Mouse (Mus musculus): ENCODE measurements at regions not wholly inside any gene's neighbourhood (a gene's known extent, or its start where the extent isn't known, plus 50 kb on each side); places are given as distances from the start of the nearest gene placed in this dataset.

DNA sequence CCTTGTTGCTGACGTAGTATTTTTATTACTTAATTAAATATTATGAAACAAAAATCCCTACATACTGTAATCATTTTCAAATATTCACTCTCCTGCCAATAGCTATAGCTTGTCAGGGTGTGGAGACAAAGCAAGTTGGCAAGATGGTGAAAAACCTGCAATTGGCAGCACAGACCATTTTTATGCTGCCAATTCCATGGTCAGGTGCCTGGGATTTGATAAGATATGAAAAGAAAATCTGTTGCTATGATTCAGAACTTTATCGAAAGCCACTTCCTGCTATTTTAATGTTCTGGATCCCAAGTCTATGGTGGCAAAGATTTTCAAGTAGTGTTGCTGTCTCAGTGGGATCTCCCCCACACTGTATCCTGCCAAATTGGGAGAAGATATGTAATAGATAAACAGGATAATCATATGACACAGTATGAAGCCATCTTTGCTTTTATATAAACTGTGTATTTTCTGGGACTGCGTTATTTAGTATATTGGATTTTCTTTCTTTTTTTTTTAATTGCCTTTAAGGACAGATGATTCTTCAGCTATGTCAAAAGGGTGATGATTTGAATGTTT is 165.3 kb upstream of the Lrrc3b start:
- H3K4me2 ChIP-seq (ENCODE audit: low read depth): no peak overlapping the region
- H3K27ac ChIP-seq: no peak overlapping the region
- no peak overlapping the region for H3K9ac ChIP-seq (replicated peaks)
- H3K27me3 ChIP-seq (ENCODE audit: control insufficient read depth, insufficient read depth, low read length): no peaks in the 10 kb centered on the region
- ATAC-seq (ENCODE audit: insufficient read depth): no peak
- H3K4me3 ChIP-seq (ENCODE audit: insufficient read depth in 1 of 2, low read depth in 2 of 2, low read length in 2 of 2): no peak overlapping the region
- WGBS (ENCODE audit: insufficient replicate concordance): 63% methylated on average over 3 of the region's 3 CpGs
- DNase-seq (ENCODE audit: low read depth in 3 of 3, low spot score in 3 of 3): no peak
- TF ChIP-seq EP300 (IDR thresholded peaks at IDR 0.05; ENCODE audit: low read depth) (no peak), CTCF (IDR thresholded peaks at IDR 0.05; ENCODE audit: low read depth) (no peak)
- no peaks in the 10 kb centered on the region for H3K36me3 ChIP-seq (replicated peaks; ENCODE audit: control insufficient read depth, insufficient read depth, low read depth)
- H3K9me3 ChIP-seq (ENCODE audit: control insufficient read depth, low read length): no peaks in the 10 kb centered on the region
- no peaks in the 10 kb centered on the region for H3K4me1 ChIP-seq (replicated peaks; ENCODE audit: control insufficient read depth in 2 of 2, insufficient read depth in 2 of 2, low read length in 1 of 2)

DNA sequence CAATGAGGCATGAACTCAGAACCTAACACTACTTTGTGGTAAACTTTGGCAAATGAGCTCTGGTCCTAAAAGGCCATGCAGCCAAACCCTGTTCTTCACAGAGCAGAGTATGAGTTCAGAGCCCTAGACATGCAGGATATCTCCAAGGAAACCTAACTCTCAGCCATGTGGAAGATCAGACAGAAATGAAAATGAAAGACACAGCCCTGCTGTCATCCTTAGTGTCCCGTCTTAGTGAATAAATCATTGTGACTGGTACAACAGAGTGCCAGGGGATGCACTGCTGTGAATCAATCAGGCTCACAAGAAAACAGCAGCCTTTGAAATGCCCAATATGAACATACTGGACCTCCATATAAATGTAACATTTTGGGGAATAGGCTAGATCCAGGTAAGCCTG is 171.4 kb upstream of the Lrrc3b start:
- no peak overlapping the region for H3K27ac ChIP-seq
- no peak for ATAC-seq (ENCODE audit: insufficient read depth)
- no peak overlapping the region for H3K4me2 ChIP-seq (ENCODE audit: low read depth)
- H3K9me3 ChIP-seq (ENCODE audit: control insufficient read depth, low read length): no peaks in the 10 kb centered on the region
- TF ChIP-seq CTCF (IDR thresholded peaks at IDR 0.05; ENCODE audit: low read depth): no peak
- TF ChIP-seq EP300 (IDR thresholded peaks at IDR 0.05; ENCODE audit: low read depth): no peak
- no peak for DNase-seq (ENCODE audit: low read depth in 3 of 3, low spot score in 3 of 3)
- no peaks in the 10 kb centered on the region for H3K27me3 ChIP-seq (ENCODE audit: control insufficient read depth, insufficient read depth, low read length)
- no peak overlapping the region for H3K9ac ChIP-seq (replicated peaks)
- 51% methylated on average over 1 of the region's 1 CpGs for WGBS (ENCODE audit: insufficient replicate concordance)
- H3K36me3 ChIP-seq (replicated peaks; ENCODE audit: control insufficient read depth, insufficient read depth, low read depth): no peaks in the 10 kb centered on the region
- no peak overlapping the region for H3K4me3 ChIP-seq (ENCODE audit: insufficient read depth in 1 of 2, low read depth in 2 of 2, low read length in 2 of 2)
- H3K4me1 ChIP-seq (replicated peaks; ENCODE audit: control insufficient read depth in 2 of 2, insufficient read depth in 2 of 2, low read length in 1 of 2): no peaks in the 10 kb centered on the region

- H3K36me3 ChIP-seq (replicated peaks; ENCODE audit: control insufficient read depth, insufficient read depth, low read depth): no peaks in the 10 kb centered on the region
- no peak overlapping the region for H3K9ac ChIP-seq (replicated peaks)
- H3K9me3 ChIP-seq (ENCODE audit: control insufficient read depth, low read length): no peaks in the 10 kb centered on the region
- H3K4me1 ChIP-seq (replicated peaks; ENCODE audit: control insufficient read depth in 2 of 2, insufficient read depth in 2 of 2, low read length in 1 of 2): no peaks in the 10 kb centered on the region
- no peak overlapping the region for H3K4me3 ChIP-seq (ENCODE audit: insufficient read depth in 1 of 2, low read depth in 2 of 2, low read length in 2 of 2)
- DNase-seq (ENCODE audit: low read depth in 3 of 3, low spot score in 3 of 3) (no peak), ATAC-seq (ENCODE audit: insufficient read depth) (no peak)
- TF ChIP-seq EP300 (IDR thresholded peaks at IDR 0.05; ENCODE audit: low read depth) (no peak), CTCF (IDR thresholded peaks at IDR 0.05; ENCODE audit: low read depth) (no peak)
- H3K4me2 ChIP-seq (ENCODE audit: low read depth): no peak overlapping the region
- no peak overlapping the region for H3K27ac ChIP-seq
- WGBS (ENCODE audit: insufficient replicate concordance): 26% methylated on average over 2 of the region's 2 CpGs
- no peaks in the 10 kb centered on the region for H3K27me3 ChIP-seq (ENCODE audit: control insufficient read depth, insufficient read depth, low read length)
Observed at GRCm38 (mm10) chr14:15634581-15634980, 195.8 kb upstream of the Lrrc3b start.

DNA sequence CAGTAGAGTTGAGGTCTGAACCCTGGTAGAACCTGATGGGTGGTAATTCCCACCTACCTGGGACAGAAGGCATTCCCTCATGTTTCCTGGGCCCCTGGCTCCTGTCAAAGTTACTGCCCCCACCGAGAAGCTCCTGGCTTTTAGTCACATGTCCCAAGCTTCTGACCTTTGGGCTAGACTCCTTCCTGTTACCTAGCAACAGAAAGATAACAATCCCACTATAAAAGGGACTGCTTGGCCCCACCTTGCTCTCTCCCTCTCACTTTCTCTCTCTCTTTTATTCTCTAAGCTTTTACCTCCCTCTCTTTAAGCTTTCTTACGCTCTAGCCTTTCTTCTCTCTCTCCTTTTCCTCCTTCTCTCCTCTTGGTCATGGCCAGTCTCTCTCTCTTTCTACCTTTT is 198.9 kb upstream of the Lrrc3b start:
- Histone ChIP-seq H3K9ac (replicated peaks) (no peak overlapping the region), H3K36me3 (replicated peaks; ENCODE audit: control insufficient read depth, insufficient read depth, low read depth) (no peaks in the 10 kb centered on the region), H3K4me3 (ENCODE audit: insufficient read depth in 1 of 2, low read depth in 2 of 2, low read length in 2 of 2) (no peak overlapping the region), H3K4me2 (ENCODE audit: low read depth) (no peak overlapping the region), H3K9me3 (ENCODE audit: control insufficient read depth, low read length) (no peaks in the 10 kb centered on the region), H3K4me1 (replicated peaks; ENCODE audit: control insufficient read depth in 2 of 2, insufficient read depth in 2 of 2, low read length in 1 of 2) (no peaks in the 10 kb centered on the region), H3K27ac (no peak overlapping the region), H3K27me3 (ENCODE audit: control insufficient read depth, insufficient read depth, low read length) (no peaks in the 10 kb centered on the region)
- TF ChIP-seq EP300 (IDR thresholded peaks at IDR 0.05; ENCODE audit: low read depth): no peak
- no peak for TF ChIP-seq CTCF (IDR thresholded peaks at IDR 0.05; ENCODE audit: low read depth)
- no peak for DNase-seq (ENCODE audit: low read depth in 3 of 3, low spot score in 3 of 3)
- 59% methylated on average over 2 of the region's 2 CpGs for WGBS (ENCODE audit: insufficient replicate concordance)
- no peak for ATAC-seq (ENCODE audit: insufficient read depth)

DNA sequence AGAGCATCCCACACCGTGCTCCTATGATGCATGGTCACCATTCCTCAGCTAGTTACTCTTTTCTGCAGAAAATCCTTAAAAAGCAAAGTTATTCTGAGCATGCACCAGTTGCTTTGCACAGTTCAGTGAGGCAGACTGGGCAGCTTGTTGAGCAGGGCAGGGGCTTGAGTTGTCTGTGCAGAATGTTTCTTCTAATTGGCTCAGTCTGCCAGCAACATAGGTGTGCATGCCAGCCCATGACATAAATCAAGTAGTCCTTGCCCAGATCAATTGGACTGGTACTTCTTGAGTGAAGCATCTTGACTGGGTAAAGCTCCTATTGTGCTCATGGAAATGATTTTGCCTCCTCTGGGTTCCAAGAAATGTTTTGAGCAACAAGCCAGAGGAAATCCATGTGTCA is 200.1 kb upstream of the Lrrc3b start:
- H3K4me1 ChIP-seq (replicated peaks; ENCODE audit: control insufficient read depth in 2 of 2, insufficient read depth in 2 of 2, low read length in 1 of 2): no peaks in the 10 kb centered on the region
- 50% methylated on average over 1 of the region's 1 CpGs for WGBS (ENCODE audit: insufficient replicate concordance)
- no peak for TF ChIP-seq EP300 (IDR thresholded peaks at IDR 0.05; ENCODE audit: low read depth)
- TF ChIP-seq CTCF (IDR thresholded peaks at IDR 0.05; ENCODE audit: low read depth): no peak
- no peak overlapping the region for H3K4me2 ChIP-seq (ENCODE audit: low read depth)
- no peak for DNase-seq (ENCODE audit: low read depth in 3 of 3, low spot score in 3 of 3)
- no peak overlapping the region for H3K4me3 ChIP-seq (ENCODE audit: insufficient read depth in 1 of 2, low read depth in 2 of 2, low read length in 2 of 2)
- H3K9ac ChIP-seq (replicated peaks): no peak overlapping the region
- no peak overlapping the region for H3K27ac ChIP-seq
- H3K27me3 ChIP-seq (ENCODE audit: control insufficient read depth, insufficient read depth, low read length): no peaks in the 10 kb centered on the region
- no peak for ATAC-seq (ENCODE audit: insufficient read depth)
- no peaks in the 10 kb centered on the region for H3K9me3 ChIP-seq (ENCODE audit: control insufficient read depth, low read length)
- H3K36me3 ChIP-seq (replicated peaks; ENCODE audit: control insufficient read depth, insufficient read depth, low read depth): no peaks in the 10 kb centered on the region

All from liver, embryonic 14.5 days (tissue).